Mouse (Mus musculus) frontal cortex, adult (tissue): ENCODE results near the gene Foxg1.

ENCODE experiments used
- ATAC-seq: cut with Nextera tagmentation; 2 replicates; pipeline ENCODE4 v1.9.2; 2017; ENCODE audit warnings: mild to moderate bottlenecking, moderate library complexity, mixed read lengths; ENCODE audit not compliant: low TSS enrichment

Foxg1 gene

GRCm38 (mm10) chr12:49382565-49383520 lies at the start of gene Foxg1:
Foxg1 (plus strand) TSS chr12:49382660.
- ATAC-seq, result peak; percentile 14

GRCm38 (mm10) chr12:49349697-49350096 lies 32.8 kb upstream of the Foxg1 start:
- no peak for ATAC-seq

DNA sequence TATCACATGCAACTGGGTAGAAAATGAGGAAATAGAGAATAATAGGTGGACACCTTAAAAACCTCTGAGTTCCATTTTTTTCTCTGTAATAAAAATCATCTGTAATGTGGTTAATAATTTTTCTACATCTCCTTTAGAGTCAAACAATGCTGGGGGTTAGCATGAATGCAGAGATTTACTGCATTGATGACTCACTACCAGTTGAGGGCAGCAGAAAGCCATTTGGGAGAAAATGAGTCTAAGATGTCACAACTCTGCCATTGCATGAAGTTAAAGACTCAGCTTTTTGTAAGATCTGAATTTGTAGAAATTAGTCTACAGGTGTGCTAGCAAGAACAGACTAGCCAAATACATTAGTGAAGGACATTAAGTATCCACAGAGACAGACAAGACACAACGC lies 13.5 kb upstream of the Foxg1 start:
- peak; percentile 77 for ATAC-seq

- ATAC-seq, result no peak
Observed at GRCm38 (mm10) chr12:49372170-49372569, 10.3 kb upstream of the Foxg1 start.

GRCm38 (mm10) chr12:49373176-49373575 lies 9.3 kb upstream of the Foxg1 start:
- no peak for ATAC-seq

DNA sequence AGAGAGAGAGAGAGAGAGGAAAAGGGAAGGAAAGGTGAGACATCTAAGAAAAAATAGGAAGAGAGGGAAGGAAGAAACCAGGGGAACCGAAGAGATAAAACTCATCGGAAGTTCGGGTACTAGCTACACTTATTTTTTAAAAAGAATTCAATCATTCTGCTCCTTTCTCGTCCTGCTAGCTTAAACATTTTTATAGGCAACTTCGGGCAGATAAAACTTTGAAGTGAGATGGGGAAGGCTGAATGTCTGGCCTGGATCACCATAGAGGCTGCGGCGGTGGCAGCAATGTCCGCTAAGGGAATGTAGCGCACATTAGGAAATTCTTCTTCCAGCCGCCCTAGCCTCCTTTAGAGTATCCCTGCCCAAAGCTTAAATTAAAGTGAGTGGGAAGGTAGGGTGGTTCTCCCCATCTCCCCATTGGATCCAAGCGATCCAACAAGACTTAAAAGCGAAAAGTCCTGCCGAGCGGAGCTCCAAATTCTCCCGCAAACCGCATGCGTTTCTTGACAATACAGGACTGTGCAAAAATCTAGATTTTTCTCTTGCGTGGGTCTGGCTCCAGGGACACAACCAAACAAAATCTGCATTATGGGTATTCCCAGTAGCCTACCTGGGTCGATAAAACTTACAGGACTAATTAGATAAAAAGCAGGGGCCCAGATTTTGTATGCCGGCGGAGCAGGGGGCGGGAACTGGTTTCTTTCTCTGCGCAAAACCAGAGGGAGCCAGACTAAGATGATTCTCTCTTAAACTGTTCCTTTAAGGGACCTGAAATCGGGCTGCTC lies 8.4 kb upstream of the Foxg1 start:
- ATAC-seq, result peak; percentile 13; the same call in 1 of the 2 replicates

- no peak; the same call in 1 of the 2 replicates for ATAC-seq
Observed at GRCm38 (mm10) chr12:49374606-49374995, 7.9 kb upstream of the Foxg1 start.

DNA sequence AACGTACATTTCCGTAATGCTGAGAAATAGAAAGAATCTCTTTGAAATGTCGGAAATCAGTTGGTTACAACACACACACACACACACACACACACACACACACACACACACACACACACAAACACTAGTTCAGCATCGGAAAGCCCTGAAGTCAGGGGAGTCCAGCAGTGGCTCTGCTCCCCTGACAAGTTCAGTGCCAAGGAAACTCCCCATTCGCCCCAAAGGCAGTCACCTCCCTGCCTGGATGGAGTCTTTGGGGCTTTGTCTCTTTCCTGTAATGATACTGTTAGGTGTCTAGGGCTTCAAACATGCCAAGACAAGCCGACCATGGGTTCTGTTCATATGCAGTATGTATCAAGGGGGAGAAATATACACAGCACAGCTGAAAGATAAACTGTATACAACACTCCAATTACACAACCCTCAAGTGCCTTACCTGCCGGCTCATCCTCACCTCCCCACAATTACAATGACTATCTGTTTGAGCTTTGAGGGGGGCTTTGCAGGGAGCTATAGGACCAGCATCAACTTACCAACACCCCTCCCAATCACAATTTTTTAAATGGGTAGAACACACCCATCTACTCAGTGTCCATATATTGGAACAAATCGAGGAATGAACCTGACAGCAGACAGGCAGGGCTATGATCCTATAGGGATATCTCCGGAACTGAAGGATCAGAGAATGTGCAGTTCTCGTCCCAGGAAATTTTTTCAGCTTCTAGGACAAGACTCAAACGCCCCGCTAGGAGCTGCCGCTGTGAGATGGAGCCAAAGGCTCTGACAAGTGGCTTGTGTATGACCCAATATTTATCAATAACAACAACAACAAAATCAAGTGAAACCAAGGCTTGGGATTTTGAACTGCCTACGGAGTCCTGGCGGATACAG lies 6.8 kb upstream of the Foxg1 start:
- ATAC-seq, result no peak

DNA sequence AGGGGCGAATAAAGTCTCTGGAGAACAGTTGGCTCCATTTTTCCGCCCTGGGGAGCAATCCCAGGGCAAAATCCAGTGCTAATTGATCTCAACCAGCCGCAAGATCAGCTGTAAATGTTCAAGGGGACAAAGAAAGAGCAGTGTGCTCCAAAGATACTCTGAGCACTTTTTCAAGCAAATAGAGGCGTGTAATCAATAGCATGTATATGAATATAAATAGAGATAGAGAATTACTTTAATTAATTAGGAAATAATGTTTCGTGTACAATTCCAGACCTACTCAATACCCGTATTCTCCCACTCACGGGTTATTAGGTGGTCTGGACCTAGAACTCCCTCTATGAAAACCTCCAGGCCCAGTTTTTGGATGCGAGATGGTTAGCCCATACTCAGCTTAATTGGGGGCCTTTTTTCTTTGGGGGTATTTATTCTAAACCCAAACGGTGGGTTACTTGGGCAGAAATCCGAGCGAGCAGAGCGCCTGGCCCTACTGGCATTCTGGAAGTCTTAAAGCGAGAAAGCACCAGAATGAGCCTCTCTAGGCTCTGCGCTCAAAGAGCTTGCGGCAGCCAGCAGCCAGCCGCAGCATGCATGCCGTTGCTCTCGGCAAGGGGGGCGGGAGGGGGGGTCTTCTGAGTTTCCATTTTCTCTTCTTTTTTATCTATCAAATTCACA lies 6.0 kb upstream of the Foxg1 start:
- ATAC-seq, result no peak

DNA sequence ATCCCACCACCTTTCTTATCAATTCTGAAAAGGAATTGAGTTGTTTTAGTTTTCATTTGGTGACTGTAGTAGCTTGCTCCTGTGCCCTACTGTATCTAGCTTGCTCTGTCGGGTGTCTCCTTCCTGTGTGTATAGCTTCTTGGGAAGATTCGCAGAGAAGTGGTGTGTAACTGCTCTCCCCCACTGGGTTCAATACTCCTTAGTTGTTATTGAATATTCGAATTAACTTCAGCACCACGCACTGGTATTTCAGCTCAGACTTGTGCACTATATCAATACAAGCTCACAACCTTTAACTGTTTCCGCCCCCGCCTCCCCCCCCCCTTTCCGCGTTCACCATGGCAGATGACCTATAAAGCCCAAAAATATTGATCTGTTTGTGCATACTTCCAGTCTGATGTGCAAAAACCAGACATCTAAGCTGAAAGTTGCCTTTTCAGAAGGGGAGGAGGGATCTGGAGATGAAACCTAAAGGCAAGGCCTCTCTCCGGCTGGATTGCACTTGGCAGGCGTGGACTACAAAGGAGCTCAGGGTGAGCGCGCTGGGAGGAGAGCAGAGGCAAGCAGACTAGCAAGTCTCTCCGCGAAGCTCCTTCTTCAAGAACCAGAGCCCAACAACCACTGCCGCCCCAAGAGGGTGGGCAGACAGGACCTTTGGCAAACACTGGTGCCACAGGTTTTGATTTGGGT lies 5.0 kb upstream of the Foxg1 start:
- 0 out of 2 replicates have a peak, but pooled peaks have one; percentile 16 for ATAC-seq

- no peak for ATAC-seq
Observed at GRCm38 (mm10) chr12:49378920-49379319, 3.5 kb upstream of the Foxg1 start.

DNA sequence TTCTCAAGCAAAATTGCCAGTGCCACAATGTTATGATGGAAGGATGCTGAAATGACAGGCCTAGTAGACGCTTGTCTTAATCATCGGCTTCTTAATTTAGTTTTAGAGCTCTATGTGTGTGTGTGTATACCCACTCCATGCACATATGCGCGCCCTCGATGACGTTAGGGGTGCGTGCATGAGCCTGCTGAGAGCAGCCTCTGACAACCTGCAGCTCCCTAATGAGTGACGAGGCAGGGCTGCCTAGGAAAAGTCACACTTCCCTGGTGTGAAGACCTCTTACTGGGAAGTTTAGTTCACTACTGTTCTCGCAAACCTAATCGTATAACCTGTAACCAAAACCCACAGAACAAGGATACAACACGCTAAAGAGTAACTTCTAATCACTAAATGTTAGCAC lies 3.0 kb upstream of the Foxg1 start:
- ATAC-seq, result no peak

GRCm38 (mm10) chr12:49380442-49380841 lies 2.0 kb upstream of the Foxg1 start:
- no peak for ATAC-seq

DNA sequence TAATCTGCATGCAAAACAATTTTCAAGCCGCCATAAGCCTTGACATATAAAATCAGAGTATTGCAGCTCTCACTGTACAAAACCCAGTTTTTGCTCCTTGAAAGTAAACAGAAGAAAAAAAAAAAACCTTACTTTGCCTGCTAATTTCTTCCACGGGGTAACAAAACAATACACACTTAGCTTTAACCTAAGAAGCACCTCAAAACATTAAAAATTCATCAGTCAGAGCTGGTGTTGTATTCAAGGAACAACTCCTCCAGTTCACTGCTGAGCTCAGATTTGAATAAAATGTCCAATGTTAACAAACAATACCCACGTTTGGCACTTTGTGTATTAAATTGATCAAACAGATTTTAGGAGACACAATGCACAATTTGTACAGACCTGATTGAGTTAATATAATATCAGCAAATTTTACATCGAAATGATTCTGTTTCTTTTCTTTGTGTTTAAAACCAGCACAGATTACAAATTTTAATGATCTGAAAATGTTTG lies 1.4 kb upstream of the Foxg1 start:
- ATAC-seq, result no peak

DNA sequence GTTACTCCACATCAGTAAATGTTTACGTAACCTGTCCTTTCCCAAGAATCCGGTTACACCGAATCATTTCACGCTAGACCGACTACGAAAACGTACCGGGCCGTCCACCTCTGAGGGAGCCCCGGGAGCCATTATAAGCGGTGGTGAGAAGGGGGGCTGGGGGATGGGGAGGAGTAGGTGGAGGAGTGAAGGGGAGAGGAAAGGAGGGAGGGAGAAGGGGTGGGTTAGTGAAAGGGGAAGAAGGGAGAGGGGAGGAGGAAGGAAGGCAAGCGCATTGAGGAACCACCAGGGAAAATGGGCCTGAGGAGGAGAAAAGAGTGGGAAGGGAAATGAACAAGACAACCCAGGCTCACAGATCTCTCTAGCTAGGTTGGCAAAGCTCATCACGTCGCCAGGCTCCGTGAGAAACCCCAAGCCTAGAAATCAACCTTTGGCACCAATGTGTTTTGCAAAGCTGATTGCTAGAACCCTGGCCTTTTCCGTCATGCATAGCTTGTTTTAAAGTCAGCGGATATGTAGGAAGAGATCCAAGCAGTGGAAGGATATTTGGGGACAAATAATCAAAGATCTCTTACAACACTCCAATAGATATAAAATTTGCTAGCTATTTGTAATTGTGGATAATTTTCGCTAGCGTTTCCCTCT lies 617 bp upstream of the Foxg1 start:
- peak; percentile 6; the same call in 1 of the 2 replicates for ATAC-seq

DNA sequence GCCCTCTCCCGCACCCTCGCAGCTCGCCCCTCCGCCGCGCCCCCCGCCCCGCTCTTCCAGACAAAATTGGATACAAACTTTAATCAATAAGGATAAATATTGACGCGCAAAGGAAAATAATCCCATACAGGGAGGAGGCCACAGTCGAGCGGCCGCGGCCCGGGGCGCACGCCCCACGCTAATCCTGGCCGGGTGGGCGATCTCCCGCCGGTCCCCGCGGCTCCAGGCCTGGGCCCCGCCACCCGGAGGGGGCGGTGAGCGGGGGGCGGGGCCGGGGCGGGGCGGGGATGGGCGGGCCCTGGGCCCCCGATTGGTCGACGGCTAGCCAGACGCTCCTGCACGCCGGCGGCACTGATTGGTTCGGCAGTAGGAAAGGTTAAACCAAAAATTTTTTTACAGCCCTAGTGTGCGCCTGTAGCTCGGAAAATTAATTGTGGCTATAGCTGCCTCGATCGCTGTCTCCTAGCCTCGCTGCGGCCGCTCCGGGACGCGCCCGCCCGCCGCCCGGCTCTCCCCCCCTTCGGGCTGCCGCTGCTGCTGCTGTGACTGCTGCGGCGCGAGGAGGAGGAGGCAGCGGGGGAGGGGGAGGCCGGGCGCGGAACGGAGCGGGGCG lies 1.2 kb downstream of the Foxg1 start:
- peak; percentile 63 for ATAC-seq

GRCm38 (mm10) chr12:49384295-49384875 lies 1.9 kb downstream of the Foxg1 start:
- no peak for ATAC-seq

DNA sequence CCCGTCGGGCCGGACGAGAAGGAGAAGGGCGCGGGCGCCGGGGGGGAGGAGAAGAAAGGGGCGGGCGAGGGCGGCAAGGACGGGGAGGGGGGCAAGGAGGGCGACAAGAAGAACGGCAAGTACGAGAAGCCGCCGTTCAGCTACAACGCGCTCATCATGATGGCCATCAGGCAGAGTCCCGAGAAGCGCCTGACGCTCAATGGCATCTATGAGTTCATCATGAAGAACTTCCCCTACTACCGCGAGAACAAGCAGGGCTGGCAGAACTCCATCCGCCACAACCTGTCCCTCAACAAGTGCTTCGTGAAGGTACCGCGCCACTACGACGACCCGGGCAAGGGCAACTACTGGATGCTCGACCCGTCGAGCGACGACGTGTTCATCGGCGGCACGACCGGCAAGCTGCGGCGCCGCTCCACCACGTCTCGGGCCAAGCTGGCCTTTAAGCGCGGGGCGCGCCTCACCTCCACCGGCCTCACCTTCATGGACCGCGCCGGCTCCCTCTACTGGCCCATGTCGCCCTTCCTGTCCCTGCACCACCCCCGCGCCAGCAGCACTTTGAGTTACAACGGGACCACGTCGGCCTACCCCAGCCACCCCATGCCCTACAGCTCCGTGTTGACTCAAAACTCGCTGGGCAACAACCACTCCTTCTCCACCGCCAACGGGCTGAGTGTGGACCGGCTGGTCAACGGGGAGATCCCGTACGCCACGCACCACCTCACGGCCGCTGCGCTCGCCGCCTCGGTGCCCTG lies 2.6 kb downstream of the Foxg1 start, which contains the start of gene Gm43517:
Gene Gm43517 (plus strand): TSS at position 299 of the 755 bp plus-strand sequence.
- ATAC-seq, result no peak
